Mouse (Mus musculus): Measurements from ENCODE around the gene Gm7145. TPM values are rescaled to one million over a fixed set of nuclear protein-coding genes. Genes with fewer than 3 reads are reported as not detected.
"Not testable (repeated sequence)": the region's sequence is repeated elsewhere in the genome, so short reads cannot be mapped to it uniquely, and the experiment has no call there.

The Gm7145 gene
- total RNA-seq (2014; fragmentation: Nextera tagmentation) (not detected in 2 replicates), total RNA-seq (2017) (not detected in 2 replicates)

DNA sequence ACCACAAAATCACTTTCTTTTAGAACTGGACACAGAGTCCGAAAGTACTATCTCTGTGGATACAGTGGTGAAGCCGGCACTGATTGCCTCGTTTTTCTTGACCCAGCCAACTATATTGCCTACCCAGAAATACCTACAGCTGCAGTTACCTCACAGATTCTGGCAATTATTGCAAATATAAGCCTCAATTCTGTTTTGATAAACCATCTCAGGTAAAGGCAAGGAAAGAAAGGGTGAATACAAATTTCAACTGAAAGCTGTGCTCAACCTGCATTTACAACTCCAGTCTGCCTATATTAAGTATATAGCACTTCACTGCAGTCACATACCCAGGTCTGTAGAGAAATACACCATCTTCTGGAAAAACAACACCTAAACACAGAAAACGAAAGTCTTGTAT, at the start of gene Gm7145:
Gene Gm7145, plus strand, starts transcription at position 301 of the 400 bp plus-strand sequence.
- ATAC-seq (replicated peaks; ENCODE audit: poor library complexity, severe bottlenecking), result no peak

DNA sequence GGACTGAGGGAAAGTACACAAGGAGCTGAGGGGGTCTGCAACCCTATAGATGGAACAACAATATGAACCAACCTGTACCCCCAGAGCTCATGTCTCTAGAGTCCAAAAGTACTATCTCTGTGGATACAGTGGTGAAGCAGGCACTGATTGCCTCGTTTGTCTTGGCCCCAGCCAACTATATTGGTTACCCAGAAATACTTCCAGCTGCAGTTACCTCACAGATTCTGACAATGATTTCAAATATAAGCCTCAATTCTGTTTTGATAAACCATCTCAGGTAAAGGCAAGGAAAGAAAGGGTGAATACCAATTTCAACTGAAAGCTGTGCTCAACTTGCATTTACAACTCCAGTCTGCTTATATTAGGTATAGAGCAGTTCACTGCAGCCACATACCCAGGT, 38.0 kb upstream of the Gm7145 start, which contains the start of gene Gm28168:
Gene Gm28168, plus strand, starts transcription at position 301 of the 400 bp plus-strand sequence.
- ATAC-seq (replicated peaks; ENCODE audit: poor library complexity, severe bottlenecking), result not testable (repeated sequence)

DNA sequence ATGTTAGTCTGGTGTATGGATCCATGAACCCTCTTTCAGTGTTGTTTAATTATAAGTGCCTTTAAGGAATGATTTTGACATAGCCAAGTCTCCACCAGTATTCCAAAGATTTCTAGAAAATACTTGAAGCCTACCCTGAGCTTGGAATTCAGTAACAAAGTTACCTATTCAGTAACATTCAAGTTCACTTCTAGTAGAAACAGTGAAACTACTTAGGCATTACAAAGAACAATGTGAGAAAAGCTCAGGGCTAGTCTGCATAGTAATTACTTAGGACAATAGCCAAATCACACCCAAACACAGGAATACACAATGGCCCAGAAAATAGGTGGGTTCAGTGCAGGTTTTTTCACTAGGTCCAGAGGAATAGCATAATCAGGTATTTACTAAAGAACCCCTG, 38.1 kb downstream of the Gm7145 start:
- not testable (repeated sequence) for ATAC-seq (replicated peaks; ENCODE audit: poor library complexity, severe bottlenecking)

DNA sequence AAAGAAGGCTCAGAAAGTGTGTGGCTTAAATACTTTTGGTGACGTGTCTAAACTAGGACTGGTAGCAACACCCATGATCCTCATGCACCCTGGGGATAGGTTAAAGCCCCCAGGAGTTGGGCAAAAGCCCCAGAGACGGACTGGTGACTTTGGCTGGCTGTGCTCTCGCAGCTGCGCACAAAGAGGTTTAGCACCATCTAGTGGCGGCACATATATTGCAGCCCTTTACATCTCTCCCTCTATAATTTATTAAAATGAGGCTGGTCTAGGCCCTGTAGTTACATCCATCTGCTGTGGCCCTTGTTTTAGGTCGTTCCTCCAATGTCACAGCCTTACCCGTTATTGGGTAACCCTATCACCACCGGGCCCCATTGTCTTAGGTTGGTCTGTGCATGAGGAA, 47.0 kb downstream of the Gm7145 start:
- not testable (repeated sequence) for ATAC-seq (replicated peaks; ENCODE audit: poor library complexity, severe bottlenecking)

Other genes starting within 250 kb of the Gm7145 start
- gene B020011L13Rik, start 184.8 kb upstream of the Gm7145 start, total RNA-seq (2014; fragmentation: Nextera tagmentation), result not detected in 2 replicates
- not detected in 2 replicates for gene B020011L13Rik, start 184.8 kb upstream of the Gm7145 start, total RNA-seq (2017)
- not detected in 2 replicates for gene Gm28360, start 135.9 kb upstream of the Gm7145 start, total RNA-seq (2014; fragmentation: Nextera tagmentation)
- not detected in 2 replicates for gene Gm28360, start 135.9 kb upstream of the Gm7145 start, total RNA-seq (2017)
- not detected in 2 replicates for gene Gm28168, start 37.9 kb upstream of the Gm7145 start, total RNA-seq (2014; fragmentation: Nextera tagmentation)
- not detected in 2 replicates for gene Gm28168, start 37.9 kb upstream of the Gm7145 start, total RNA-seq (2017)
- gene Gm29106, start 210.6 kb downstream of the Gm7145 start, total RNA-seq (2014; fragmentation: Nextera tagmentation), result not detected in 2 replicates
- gene Gm29106, start 210.6 kb downstream of the Gm7145 start, total RNA-seq (2017), result not detected in 2 replicates